Mouse (Mus musculus): ENCODE data around the gene Padi4. TPM values are rescaled to one million over a fixed set of nuclear protein-coding genes. Genes with fewer than 3 reads are reported as not detected.

Padi4 gene
- polyA plus RNA-seq, 1 experiment from 2014 or later = 0.06 TPM

DNA sequence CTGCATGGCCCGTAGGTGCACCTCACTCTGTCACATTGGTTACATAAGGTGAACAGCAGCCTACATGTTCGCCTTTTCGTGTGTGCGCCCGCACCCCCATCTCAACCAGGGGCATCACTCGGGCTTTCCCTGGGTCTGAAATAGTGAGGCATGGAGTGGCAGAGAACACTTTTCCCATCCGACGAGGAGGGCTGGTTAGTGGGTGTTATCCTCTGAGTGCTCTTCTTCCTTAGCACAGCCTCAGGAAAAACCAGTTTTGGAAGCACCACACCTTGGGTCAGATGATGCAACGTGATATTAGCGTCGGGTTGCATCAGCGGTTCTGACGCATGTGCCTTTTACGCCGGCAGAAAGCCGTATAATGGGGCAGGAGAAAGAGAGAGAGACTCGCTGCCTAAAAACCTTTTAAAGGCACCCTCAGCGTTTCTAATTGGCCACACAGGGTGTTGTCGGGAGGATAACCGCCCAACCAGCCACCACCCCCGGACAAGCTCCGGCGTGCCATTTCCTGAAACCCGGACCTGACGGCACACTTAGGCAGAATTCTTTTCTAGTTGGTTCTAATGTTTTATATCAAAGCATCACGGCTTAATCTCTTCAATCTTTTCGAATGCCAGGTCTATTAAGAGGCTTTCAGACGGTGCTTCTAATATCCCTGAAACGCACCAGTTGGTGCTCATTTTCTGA, 74.5 kb downstream of the Padi4 start:
- Histone ChIP-seq H3K9ac (peak overlapping the region; percentile 48), H3K4me2 (replicated peaks) (peak overlapping the region; percentile 87), H3K9me3 (no peaks in the 10 kb centered on the region), H3K4me3 (peak overlapping the region; percentile 90), H3K27ac (no peak overlapping the region), H3K27me3 (0 out of 2 replicates have a peak, but pooled peaks cover 11% of the 10 kb centered on the region), H3K4me1 (peaks cover 33% of the 10 kb centered on the region), H3K36me3 (0 out of 2 replicates have a peak, but pooled peaks cover 6% of the 10 kb centered on the region)
- WGBS = 5% methylated on average over 29 of the region's 29 CpGs
- no peak for ATAC-seq (ENCODE audit: low FRiP score, low read depth)

Small RNAs within 50 kb of the gene (microRNA-seq; reads per million reads assigned to microRNA genes)
- not detected for gene Gm25951

Other genes starting within 250 kb of the Padi4 start
- gene Arhgef10l, start 108.2 kb downstream of the Padi4 start, polyA plus RNA-seq (2015; fragmentation: Nextera tagmentation; extraction: Ambion mirVana) = 14.9 TPM in 2 replicates
- gene Rcc2, start 73.7 kb downstream of the Padi4 start, polyA plus RNA-seq (2015; fragmentation: Nextera tagmentation; extraction: Ambion mirVana) = 32.8 and 41.5 TPM in 2 replicates
- 0.10 TPM in 1 of 2 replicates, not detected in the other for gene Padi6, start 31.6 kb downstream of the Padi4 start, polyA plus RNA-seq (2015; fragmentation: Nextera tagmentation; extraction: Ambion mirVana)
- gene Padi3, start 36.4 kb upstream of the Padi4 start, polyA plus RNA-seq (2015; fragmentation: Nextera tagmentation; extraction: Ambion mirVana) = 0.26 and 0.28 TPM in 2 replicates
- gene Padi1, start 71.5 kb upstream of the Padi4 start, polyA plus RNA-seq (2015; fragmentation: Nextera tagmentation; extraction: Ambion mirVana) = 0.20 and 0.25 TPM in 2 replicates
- 1.2 and 1.3 TPM in 2 replicates for gene Padi2, start 132.1 kb upstream of the Padi4 start, polyA plus RNA-seq (2015; fragmentation: Nextera tagmentation; extraction: Ambion mirVana)
- 387 and 396 TPM in 2 replicates for gene Sdhb, start 187.0 kb upstream of the Padi4 start, polyA plus RNA-seq (2015; fragmentation: Nextera tagmentation; extraction: Ambion mirVana)
- 37.4 and 41.8 TPM in 2 replicates for gene Atp13a2, start 212.6 kb upstream of the Padi4 start, polyA plus RNA-seq (2015; fragmentation: Nextera tagmentation; extraction: Ambion mirVana)
- gene Mfap2, start 236.2 kb upstream of the Padi4 start, polyA plus RNA-seq (2015; fragmentation: Nextera tagmentation; extraction: Ambion mirVana) = 757 and 803 TPM in 2 replicates